Mouse (Mus musculus): ENCODE results near the gene Fgfr2.

DNA sequence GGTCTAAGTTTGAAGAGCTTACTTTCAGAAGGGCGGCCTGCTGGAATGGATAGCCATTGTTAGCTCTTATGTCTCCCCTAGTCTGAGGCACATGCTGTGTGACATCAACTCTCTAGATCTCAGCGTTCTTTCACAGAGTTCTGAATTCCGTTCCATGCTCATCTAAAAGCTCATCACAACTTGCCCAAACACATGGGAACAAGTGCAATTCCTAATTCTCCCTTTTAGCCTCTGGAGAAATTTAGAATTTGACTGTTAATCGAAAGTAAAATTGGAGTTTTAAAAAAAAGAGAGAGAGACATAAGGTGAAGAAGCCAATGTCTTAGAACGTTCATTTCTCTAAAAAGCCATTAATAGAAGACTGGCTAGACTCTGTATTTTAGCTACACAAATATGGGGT is 1793.7 kb downstream of the Fgfr2 start, which contains the start of gene Fam24b:
- TF ChIP-seq CTCF (IDR thresholded peaks at IDR 0.05; ENCODE audit: low read depth) (no peak), EP300 (IDR thresholded peaks at IDR 0.05; ENCODE audit: low read depth) (no peak)

Data from liver, postnatal 0 days (tissue).